Mouse (Mus musculus) urinary bladder, adult 2 months (tissue): ENCODE results near the gene G0s2. TPM values are rescaled to one million over a fixed set of nuclear protein-coding genes. Genes with fewer than 3 reads are reported as not detected.
"Not testable (repeated sequence)": the region's sequence is repeated elsewhere in the genome, so short reads cannot be mapped to it uniquely, and the experiment has no call there.

ENCODE experiments used
- DNase-seq: peaks from one replicate; pipeline ENCODE4 v3.0.0; 2022; ENCODE audit warnings: low spot score
- polyA plus RNA-seq: library from polyadenylated mRNA; depleted of rRNA; stranded (reverse); fragments of >200 nt; gene quantifications from 2 replicates; pipeline ENCODE4 v1.2.3, GENCODE M21; 2012

Gene G0s2
- polyA plus RNA-seq, 1 experiment = 115 TPM

DNA sequence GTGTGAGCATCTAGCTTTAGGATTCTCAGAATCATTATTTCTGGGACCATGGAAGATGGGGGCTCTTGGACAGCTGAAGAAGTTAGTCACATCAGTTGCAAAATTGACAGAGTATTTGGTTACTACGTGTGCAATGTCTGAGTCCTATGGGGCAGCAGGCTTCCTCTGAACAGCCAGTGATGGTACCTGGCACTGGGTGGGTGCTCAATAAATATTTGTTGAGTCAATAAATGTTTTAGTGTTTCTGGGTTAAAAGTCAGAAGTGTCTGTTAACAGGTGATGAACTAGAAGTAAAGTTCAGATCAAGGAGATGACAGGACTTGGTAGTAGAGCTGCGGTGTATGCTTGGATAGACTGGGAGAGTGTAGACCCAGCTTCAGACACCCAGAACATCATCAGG lies 14.6 kb upstream of the G0s2 start:
- DNase-seq = no peak

- DNase-seq = not testable (repeated sequence)
Measured at GRCm38 (mm10) chr1:193285766-193286325, 12.8 kb upstream of the G0s2 start.

DNA sequence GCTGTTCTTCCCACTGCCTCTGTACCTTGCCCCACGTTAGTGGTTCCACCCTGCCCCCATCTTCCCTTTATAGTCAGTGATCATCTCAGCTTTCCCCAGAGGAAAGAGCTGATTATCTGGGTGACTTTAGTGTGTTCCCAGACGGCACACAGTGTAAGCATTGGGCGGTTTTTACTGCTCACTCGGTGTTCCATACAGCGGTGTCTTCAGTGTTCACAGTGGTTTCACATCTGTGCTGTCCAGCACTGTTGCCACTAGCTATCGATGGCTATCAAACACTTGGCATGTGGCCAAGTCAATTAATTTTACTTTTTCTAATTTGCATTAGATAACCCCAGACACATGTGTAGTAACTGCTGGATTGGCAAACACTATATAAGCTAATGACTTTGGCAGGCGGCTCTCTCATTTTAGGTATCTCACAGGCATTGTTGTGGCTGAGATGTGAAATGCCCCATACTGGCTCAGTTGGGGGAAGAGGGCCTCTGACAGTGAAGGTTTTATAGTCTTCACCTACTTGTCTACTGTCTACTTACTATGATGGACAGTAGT lies 11.3 kb upstream of the G0s2 start:
- DNase-seq = no peak

DNA sequence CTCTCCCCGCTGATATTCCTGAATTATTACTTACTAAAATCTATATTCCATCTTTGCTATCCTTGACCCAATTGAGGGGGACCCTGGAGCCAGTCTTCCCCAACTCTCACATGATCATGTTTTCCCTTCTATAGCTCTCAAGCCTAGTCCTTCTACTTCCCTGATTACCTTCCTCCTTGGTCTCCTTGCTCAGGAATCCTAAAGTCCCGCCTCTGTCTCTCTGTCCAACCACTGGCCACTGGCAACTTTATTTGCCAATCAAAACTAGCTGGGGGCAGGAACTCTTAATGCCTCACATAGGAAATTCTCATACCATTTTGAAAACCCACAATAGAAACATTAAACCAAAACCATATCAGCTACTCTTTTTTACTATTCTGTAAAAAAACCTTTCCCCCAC lies 8.3 kb upstream of the G0s2 start:
- DNase-seq = no peak

DNA sequence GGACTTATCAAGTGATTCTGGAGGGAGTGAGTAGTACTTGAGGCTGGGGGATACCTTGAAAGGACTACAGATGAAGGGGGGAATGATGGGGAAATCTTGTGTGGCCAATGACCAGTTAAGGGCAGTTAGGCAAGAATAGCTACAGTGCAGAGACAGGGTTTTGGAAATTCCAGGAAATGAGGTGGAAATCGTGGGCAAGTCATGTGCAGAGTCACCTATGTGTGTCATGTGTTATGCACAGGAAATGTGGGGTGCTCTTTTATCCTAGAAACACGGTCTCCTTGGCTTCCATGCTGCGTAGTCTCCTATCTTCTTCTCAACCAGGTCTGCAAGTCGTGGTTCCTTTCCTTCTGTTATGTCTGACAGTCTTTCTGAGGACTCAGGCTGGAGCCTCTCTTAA lies 6.5 kb upstream of the G0s2 start:
- no peak for DNase-seq

GRCm38 (mm10) chr1:193278414-193279045 lies 5.5 kb upstream of the G0s2 start:
- DNase-seq = no peak

GRCm38 (mm10) chr1:193274407-193275071 lies 1.5 kb upstream of the G0s2 start:
- DNase-seq = no peak

DNA sequence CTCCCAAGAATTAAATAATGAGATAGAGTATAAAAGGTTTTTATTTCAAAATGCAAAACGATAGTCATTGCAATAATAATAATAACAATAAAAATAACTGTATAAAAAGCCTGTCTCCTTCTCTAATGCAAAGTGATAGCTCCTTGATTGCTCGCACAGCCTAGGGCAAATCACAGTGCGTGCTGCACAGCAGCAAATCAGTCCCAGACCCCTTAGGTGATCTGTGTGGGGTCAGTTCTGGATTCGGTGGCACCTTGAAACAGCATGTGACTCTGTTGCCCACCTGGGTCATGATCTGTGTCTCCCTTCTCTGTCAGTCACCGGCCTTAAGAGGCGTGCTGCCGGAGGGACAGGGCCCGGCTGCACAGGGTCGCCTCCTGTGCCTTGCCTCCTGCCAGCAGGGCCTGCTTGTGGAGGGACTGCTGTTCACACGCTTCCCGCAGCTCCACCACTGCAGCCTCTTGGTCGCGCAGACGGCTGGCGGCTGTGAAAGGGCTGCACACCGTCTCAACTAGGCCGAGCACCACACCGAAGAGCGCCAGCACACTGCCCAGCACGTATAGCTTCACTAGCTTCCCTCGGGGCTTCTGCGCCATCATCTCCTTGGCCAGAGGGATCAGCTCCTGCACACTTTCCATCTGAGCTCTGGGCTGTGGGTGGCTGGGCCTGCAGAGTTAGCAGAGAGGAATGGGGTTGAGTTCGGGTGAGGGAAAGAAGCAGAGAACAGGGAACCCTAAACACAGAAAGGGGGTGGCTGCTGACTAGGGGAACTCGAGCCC lies 691 bp downstream of the G0s2 start:
- no peak for DNase-seq

- no peak for DNase-seq
Measured at GRCm38 (mm10) chr1:193270965-193271763, 1.9 kb downstream of the G0s2 start.

DNA sequence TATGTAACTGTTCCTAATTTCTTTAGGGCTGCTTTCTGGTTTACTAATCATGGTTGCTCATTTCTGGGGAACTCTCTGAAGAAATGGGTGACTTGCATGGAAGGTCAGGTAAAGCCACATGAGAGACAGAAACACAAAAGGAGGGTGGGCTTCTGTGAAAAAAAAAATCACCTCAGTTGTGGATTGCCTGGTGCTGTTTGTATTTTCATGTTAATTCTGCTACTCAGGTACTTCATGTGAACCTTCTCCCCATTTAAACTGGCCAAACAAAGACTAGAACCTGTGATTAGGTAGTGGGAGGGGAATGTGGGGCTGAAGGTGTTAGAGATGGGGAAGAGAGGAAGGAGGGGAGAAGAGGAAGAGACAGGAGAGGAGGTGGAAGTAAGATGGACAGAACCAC lies 7.3 kb downstream of the G0s2 start:
- no peak for DNase-seq

- DNase-seq = no peak
Measured at GRCm38 (mm10) chr1:193263955-193264598, 8.9 kb downstream of the G0s2 start, which contains the start of gene Hsd11b1. Gene Hsd11b1, minus strand, starts transcription at chr1:193264075.

DNA sequence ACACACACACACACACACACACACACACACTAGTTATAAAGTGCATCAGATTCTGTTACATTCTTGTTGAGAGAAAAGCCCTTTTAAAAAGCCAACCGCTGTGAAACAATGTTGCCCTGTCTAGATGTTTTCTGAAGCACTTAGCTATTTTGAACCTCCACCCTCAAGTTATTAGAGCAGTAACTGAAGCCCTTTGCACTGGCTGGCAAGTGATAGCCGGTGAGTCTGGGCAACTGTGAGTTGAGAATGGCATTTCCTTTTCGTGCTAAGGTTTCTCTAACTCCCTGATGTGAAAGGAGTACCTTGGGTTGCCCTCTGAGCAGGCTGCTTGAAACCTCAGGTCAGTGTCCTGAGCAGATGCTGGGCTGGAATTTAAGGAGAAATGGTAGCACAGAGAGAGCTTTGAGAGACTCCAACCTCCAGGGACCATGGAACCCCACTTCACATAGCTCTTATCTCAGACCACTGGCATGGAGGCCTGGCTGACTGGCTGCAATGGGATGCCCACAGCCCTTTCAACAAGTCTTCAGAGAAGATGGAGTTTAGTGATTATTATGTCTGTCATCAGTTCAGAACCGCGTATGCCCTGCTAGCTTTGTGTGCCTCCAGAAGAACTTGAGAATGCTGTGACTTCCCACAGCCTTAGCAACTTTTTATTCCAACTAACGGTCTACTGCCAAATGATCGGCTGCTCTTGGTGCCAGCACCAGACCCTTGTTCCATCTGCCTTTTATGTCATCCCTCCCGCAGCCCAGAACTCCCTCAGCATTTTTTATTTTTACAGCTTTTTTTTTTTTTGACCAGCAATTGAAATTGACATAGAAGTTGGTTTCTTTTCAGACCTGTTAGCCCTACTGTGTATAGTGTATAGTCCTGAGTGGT lies 9.8 kb downstream of the G0s2 start:
- DNase-seq = no peak

- no peak for DNase-seq
Measured at GRCm38 (mm10) chr1:193261897-193262548, 11.0 kb downstream of the G0s2 start.

DNA sequence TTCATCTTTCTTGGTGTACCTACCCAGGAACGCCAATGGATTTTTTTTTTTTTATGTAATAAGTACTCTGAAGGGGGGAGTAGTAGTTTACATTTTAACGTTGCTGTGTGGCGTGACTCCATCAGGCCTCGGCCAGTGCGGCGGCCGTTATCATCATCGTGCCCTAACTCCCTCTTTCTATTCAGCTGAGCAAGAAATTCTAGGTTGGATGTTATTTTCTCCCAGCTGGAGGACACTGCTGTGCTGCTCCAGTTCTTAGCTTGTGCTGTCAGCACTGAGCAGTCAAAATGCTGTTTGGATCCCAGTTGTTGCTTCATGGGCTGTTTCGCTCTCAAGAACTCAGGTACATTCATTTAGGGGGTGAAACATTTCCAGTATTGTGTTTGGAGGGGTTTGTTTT lies 13.5 kb downstream of the G0s2 start:
- no peak for DNase-seq

- no peak for DNase-seq
Measured at GRCm38 (mm10) chr1:193256621-193257098, 16.4 kb downstream of the G0s2 start.

GRCm38 (mm10) chr1:193256289-193256577 lies 16.8 kb downstream of the G0s2 start:
- no peak for DNase-seq

DNA sequence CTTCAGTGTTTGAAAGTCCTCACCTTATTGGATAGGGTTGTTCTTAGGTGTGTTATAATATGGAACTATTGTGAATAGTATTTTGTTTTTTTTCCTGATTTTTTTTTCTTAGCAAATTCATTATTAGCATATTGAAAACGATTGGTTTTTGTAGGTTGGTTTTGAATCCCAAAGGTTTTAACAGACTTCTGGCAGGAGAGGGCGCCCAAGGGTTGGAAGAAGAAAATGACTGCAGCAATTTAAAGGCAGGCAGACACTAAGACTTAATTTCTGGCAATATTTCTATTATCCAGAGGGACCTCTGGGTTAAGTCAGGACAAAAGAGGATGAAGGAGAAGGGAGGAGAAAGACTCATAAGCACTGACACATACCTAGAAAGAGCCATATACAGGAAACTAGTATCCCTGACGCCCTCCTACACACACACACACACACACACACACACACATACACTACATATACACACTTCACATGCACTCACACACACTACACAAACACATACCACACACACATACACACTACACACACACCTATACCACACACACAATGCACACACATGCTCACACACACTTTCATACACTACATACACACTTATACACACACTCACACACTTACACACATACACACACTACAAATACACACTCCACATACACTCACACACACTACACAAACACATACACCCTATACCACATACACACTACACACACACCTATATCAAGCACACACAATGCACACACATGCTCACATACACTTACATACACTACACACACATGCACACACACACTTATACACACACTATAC lies 17.3 kb downstream of the G0s2 start:
- DNase-seq = peak; percentile 44

DNA sequence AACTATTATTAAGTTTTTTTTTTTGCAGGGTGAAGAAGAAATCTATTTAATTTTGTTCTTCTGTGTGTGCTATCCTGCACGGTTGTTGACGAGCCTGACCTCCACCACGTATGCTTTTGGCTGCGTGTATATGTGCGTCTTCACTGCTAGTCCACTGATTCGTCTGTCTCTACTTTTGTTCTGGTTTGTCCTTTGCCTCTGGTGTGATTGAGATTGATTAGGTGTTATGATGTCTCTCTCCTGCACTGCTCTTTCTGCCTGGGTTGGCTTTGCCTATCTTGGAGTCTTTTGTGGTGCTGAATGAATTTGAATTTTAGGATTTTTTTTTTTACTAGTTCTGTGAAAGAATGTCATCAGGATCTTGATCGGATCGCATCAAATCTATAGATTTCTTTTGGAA lies 18.0 kb downstream of the G0s2 start:
- no peak for DNase-seq

GRCm38 (mm10) chr1:193253895-193254294 lies 19.1 kb downstream of the G0s2 start:
- not testable (repeated sequence) for DNase-seq
